Mouse (Mus musculus) MEL (cell line): ENCODE data around the gene Acod1. TPM values are rescaled to one million over a fixed set of nuclear protein-coding genes. Genes with fewer than 3 reads are reported as not detected.

ENCODE experiments used
- DNase-seq: peaks from one replicate; pipeline ENCODE4 v3.0.0; 2011; ENCODE audit warnings: low read depth, low spot score
- H3K27ac ChIP-seq: 2 replicates; pipeline ENCODE4 v1.5.1; 2012; ENCODE audit warnings: low read depth, mild to moderate bottlenecking, control low read depth, low read length, moderate library complexity; ENCODE audit not compliant: control insufficient read depth
- H3K27me3 ChIP-seq, 2 experiments: fragments of 150-350 bp in 1 of 2; sonication (generic) in 1 of 2; 2 replicates each; pipeline ENCODE4 v1.6.1; 2012; ENCODE audit warnings: low read length in 2 of 2, mild to moderate bottlenecking in 2 of 2, improper control_type of control experiment in 1 of 2, moderate library complexity in 1 of 2; ENCODE audit not compliant: insufficient read depth in 2 of 2, control insufficient read depth in 1 of 2
- H3K36me3 ChIP-seq, 2 experiments: 2 replicates each; pipeline ENCODE4 v1.6.1; 2012 to 2014; ENCODE audit warnings: low read length in 2 of 2, improper control_type of control experiment in 1 of 2, inconsistent platforms in 1 of 2, mild to moderate bottlenecking in 1 of 2; ENCODE audit not compliant: insufficient read depth in 2 of 2, control insufficient read depth in 1 of 2
- H3K4me1 ChIP-seq, 2 experiments: fragments of 150-350 bp in 1 of 2; sonication (generic) in 1 of 2; 2 replicates each; pipeline ENCODE4 v1.6.1; 2012; ENCODE audit warnings: low read length in 2 of 2, improper control_type of control experiment in 1 of 2, mild to moderate bottlenecking in 1 of 2; ENCODE audit not compliant: insufficient read depth in 2 of 2, control insufficient read depth in 1 of 2
- H3K4me3 ChIP-seq, 2 experiments: fragments of 150-350 bp in 1 of 2; sonication (generic) in 1 of 2; 2 replicates each; pipeline ENCODE4 v1.5.1; 2012; ENCODE audit warnings: low read depth in 2 of 2, low read length in 2 of 2, mild to moderate bottlenecking in 2 of 2, moderate library complexity in 2 of 2, control low read depth in 1 of 2, improper control_type of control experiment in 1 of 2; ENCODE audit not compliant: control insufficient read depth in 1 of 2, insufficient read depth in 1 of 2
- H3K79me2 ChIP-seq: 2 replicates; pipeline ENCODE4 v1.6.1; 2012; ENCODE audit warnings: mild to moderate bottlenecking, low read length, moderate library complexity; ENCODE audit not compliant: control insufficient read depth, poor library complexity, insufficient read depth
- H3K9ac ChIP-seq: 2 replicates; pipeline ENCODE4 v1.6.1; 2012; ENCODE audit warnings: low read depth, mild to moderate bottlenecking, control low read depth, low read length, moderate library complexity; ENCODE audit not compliant: control insufficient read depth, poor library complexity, severe bottlenecking
- H3K9me3 ChIP-seq: fragments of 150-350 bp; sonication (generic); replicated peaks from 2 replicates; pipeline ENCODE4 v1.6.1; 2012; ENCODE audit warnings: mild to moderate bottlenecking, low read length, improper control_type of control experiment, moderate library complexity; ENCODE audit not compliant: insufficient read depth
- BHLHE40 ChIP-seq: IDR thresholded peaks from 2 replicates; pipeline ENCODE4 v1.6.1; 2012; ENCODE audit warnings: low read depth, mild to moderate bottlenecking, inconsistent platforms, low read length, improper control_type of control experiment, borderline replicate concordance
- CHD1 ChIP-seq: IDR thresholded peaks from 2 replicates; pipeline ENCODE4 v1.6.1; 2012; ENCODE audit warnings: low read depth, mild to moderate bottlenecking, inconsistent platforms, low read length, improper control_type of control experiment
- E2F4 ChIP-seq: IDR thresholded peaks from 2 replicates; pipeline ENCODE4 v1.6.1; 2011; ENCODE audit warnings: low read depth, low read length, improper control_type of control experiment, borderline replicate concordance
- ELF1 ChIP-seq: IDR thresholded peaks from 2 replicates; pipeline ENCODE4 v1.6.1; 2014; ENCODE audit warnings: low read depth, mild to moderate bottlenecking, inconsistent platforms, low read length, improper control_type of control experiment, moderate library complexity
- KAT2A ChIP-seq: conservative IDR thresholded peaks from 2 replicates; pipeline ENCODE4 v1.6.1; 2012; ENCODE audit warnings: low read depth, low read length, improper control_type of control experiment, inconsistent platforms
- MAFK ChIP-seq: IDR thresholded peaks from 2 replicates; pipeline ENCODE4 v1.6.1; 2011; ENCODE audit warnings: low read depth, mild to moderate bottlenecking, low read length, improper control_type of control experiment, borderline replicate concordance
- MAX ChIP-seq: IDR thresholded peaks from 2 replicates; pipeline ENCODE4 v1.6.1; 2011; ENCODE audit warnings: low read length, improper control_type of control experiment
- MXI1 ChIP-seq: IDR thresholded peaks from 2 replicates; pipeline ENCODE4 v1.6.1; 2011; ENCODE audit warnings: mild to moderate bottlenecking, low read depth, low read length, improper control_type of control experiment
- NELFE ChIP-seq: IDR thresholded peaks from 2 replicates; pipeline ENCODE4 v1.6.1; 2011; ENCODE audit warnings: low read depth, low read length, improper control_type of control experiment
- RCOR1 ChIP-seq: IDR thresholded peaks from 2 replicates; pipeline ENCODE4 v1.6.1; 2012; ENCODE audit warnings: low read depth, mild to moderate bottlenecking, inconsistent platforms, low read length, improper control_type of control experiment
- TAL1 ChIP-seq: IDR thresholded peaks from 2 replicates; pipeline ENCODE4 v1.6.1; 2012; ENCODE audit warnings: mild to moderate bottlenecking, inconsistent platforms, low read length, moderate library complexity, mixed read lengths
- TCF12 ChIP-seq: IDR thresholded peaks from 2 replicates; pipeline ENCODE4 v1.6.1; 2014; ENCODE audit warnings: low read depth, mild to moderate bottlenecking, inconsistent platforms, low read length, improper control_type of control experiment, moderate library complexity
- UBTF ChIP-seq: IDR thresholded peaks from 2 replicates; pipeline ENCODE4 v1.6.1; 2012; ENCODE audit warnings: low read depth, mild to moderate bottlenecking, inconsistent platforms, low read length, improper control_type of control experiment, moderate library complexity, borderline replicate concordance; ENCODE audit not compliant: insufficient read depth
- USF2 ChIP-seq, 2 experiments: IDR thresholded peaks; 2 replicates each; pipeline ENCODE4 v1.6.1; 2011 to 2012; ENCODE audit warnings: improper control_type of control experiment in 2 of 2, low read length in 2 of 2, borderline replicate concordance in 1 of 2, inconsistent platforms in 1 of 2, low read depth in 1 of 2, mild to moderate bottlenecking in 1 of 2; ENCODE audit not compliant: insufficient read depth in 1 of 2
- polyA plus RNA-seq, 2 experiments: library from polyadenylated mRNA; stranded (reverse) in 1 of 2; unstranded in 1 of 2; fragments of >175 nt in 1 of 2; fragments of >200 nt in 1 of 2; gene quantifications; 2 replicates each; pipeline versions ENCODE4 v1.2.1 to v1.2.4; 2012; ENCODE audit warnings: low replicate concordance in 2 of 2, low read depth in 1 of 2; ENCODE audit not compliant: insufficient read length in 2 of 2, insufficient read depth in 1 of 2, missing spikeins in 1 of 2
- total RNA-seq: library from RNA; depleted of rRNA; stranded (reverse); fragments of 300-350 nt; gene quantifications from 2 replicates; pipeline ENCODE4 v1.2.3, GENCODE M21; 2012

The Acod1 gene
- total and polyA plus RNA-seq, 3 experiments: not detected

DNA sequence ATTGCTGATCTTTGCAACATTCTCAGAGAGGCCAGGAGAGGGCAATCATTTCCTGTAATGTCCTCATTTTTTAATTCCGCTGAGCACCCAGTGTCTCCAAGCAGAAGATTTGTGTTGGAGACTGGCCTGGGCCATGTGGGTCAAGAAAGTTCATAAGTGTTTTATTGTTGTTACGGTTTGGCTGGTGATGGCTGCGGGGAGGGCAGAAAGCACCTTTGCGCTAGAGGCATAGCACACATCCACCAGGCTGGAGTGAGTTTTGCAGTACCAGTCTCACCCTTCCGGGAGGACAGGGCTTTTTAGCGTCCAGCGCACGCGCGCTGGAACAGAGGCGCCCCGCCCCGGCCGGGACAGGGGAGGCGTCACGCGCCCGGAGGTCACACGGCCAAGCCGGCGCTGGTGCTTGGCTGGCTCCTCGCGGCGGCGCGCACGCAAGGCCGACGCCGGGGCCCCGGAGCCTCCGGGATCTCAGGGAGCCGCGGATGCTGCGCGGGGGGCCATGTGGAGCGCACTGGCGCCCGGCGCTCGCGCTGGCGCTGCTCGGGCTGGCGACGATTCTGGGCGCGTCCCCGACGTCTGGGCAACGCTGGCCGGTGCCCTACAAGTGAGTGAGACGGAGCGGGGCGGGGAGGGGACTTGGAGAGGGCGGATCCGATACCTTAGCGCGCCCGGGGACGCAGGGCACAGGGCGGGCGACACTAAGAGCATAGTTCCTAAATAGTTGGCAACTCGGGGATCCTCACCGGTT is 23.3 kb downstream of the Acod1 start, which contains the start of gene Cln5 (continued):
- TF ChIP-seq E2F4 (no peak), UBTF (0 out of 2 replicates have a peak, but pooled peaks have one; percentile 64), MAFK (0 out of 2 replicates have a peak, but pooled peaks have one; percentile 20)

DNA sequence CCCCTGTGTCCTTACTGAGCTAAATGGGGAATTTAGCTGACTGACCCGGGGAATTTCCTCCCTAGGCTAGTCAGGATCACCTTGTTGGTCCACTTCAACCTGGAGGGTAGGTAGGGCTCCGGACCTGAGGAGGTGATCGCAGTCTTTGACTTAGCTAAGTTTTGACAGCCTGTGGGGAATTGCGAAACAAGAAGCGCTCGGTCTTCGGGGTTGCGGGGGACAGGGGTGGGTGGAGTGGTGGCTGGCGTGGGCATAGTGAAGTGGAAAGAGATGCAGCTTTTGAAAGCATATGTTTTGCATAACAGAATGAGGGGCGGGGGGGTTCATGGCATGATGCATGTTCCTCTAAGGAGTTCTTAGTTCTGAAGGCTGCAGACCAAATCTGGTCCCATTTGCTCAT is 24.0 kb downstream of the Acod1 start:
- H3K4me3 ChIP-seq: peak overlapping the region; percentile 77 to 93
- no peaks in the 10 kb centered on the region; a peak in 1 of 4 replicates for H3K4me1 ChIP-seq
- H3K9me3 ChIP-seq: no peaks in the 10 kb centered on the region
- H3K79me2 ChIP-seq: peaks cover 2% of the 10 kb centered on the region; the same call in 1 of the 2 replicates
- TF ChIP-seq MXI1 (no peak), BHLHE40 (no peak), ELF1 (no peak), MAX (no peak)
- H3K36me3 ChIP-seq: peaks cover 0 to 6% of the 10 kb centered on the region in 2 experiments; a peak in 1 of 4 replicates
- H3K27me3 ChIP-seq: no peaks in the 10 kb centered on the region
- DNase-seq: peak; percentile 55
- peak overlapping the region; percentile 79 for H3K27ac ChIP-seq
- peak overlapping the region; percentile 92 for H3K9ac ChIP-seq

DNA sequence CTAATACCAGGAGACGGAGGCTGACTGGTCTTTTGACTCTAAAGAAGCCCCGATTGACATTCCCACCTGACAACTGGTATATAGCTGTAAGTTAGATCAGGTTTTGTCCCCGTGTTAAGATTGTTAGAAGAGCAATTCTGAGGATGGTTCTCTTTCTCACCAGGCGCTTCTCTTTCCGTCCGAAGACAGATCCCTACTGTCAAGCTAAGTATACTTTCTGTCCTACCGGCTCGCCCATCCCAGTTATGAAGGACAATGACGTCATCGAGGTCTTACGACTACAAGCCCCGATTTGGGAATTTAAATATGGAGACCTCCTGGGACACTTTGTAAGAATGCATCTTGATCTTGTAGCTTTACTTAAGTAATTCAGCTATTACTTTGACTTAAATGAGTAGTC is 24.7 kb downstream of the Acod1 start:
- Histone ChIP-seq H3K79me2 (peaks cover 2% of the 10 kb centered on the region; the same call in 1 of the 2 replicates), H3K4me3 (peak overlapping the region in 1 of 2 experiments; percentile 93; a peak in 1 of 4 replicates), H3K4me1 (no peaks in the 10 kb centered on the region; a peak in 1 of 4 replicates), H3K27ac (no peak overlapping the region), H3K9ac (no peak overlapping the region), H3K36me3 (peaks cover 0 to 6% of the 10 kb centered on the region in 2 experiments; a peak in 2 of 4 replicates), H3K27me3 (no peaks in the 10 kb centered on the region), H3K9me3 (no peaks in the 10 kb centered on the region)
- DNase-seq: no peak
- TF ChIP-seq RCOR1: no peak
- no peak for TF ChIP-seq KAT2A
- TF ChIP-seq USF2 (IDR thresholded peaks at IDR 0.05; ENCODE audit: borderline replicate concordance in 1 of 2, insufficient read depth in 1 of 2, low read depth in 1 of 2, low read length in 2 of 2): no peak
- no peak for TF ChIP-seq TCF12
- TF ChIP-seq TAL1: no peak
- TF ChIP-seq NELFE: no peak
- TF ChIP-seq CHD1: no peak
